Mouse (Mus musculus): ENCODE data around the gene Grm3. TPM values are rescaled to one million over a fixed set of nuclear protein-coding genes. Genes with fewer than 3 reads are reported as not detected.

The Grm3 gene
- total RNA-seq, 2 experiments from 2014 or later, result not detected

GRCm38 (mm10) chr5:9624396-9624795 lies 100.6 kb downstream of the Grm3 start:
- no peak for DNase-seq (ENCODE audit: low spot score)

GRCm38 (mm10) chr5:9623095-9623459 lies 101.9 kb downstream of the Grm3 start:
- no peak for DNase-seq (ENCODE audit: low spot score)

- no peak for DNase-seq (ENCODE audit: low spot score)
These were observed 102.5 kb downstream of the Grm3 start for GRCm38 (mm10) chr5:9622264-9623094.

- DNase-seq (ENCODE audit: low spot score), result no peak
These were observed 103.4 kb downstream of the Grm3 start for GRCm38 (mm10) chr5:9621417-9622067.

GRCm38 (mm10) chr5:9579021-9579420 lies 145.9 kb downstream of the Grm3 start:
- DNase-seq (ENCODE audit: low spot score), result no peak

GRCm38 (mm10) chr5:9578571-9578970 lies 146.4 kb downstream of the Grm3 start:
- DNase-seq (ENCODE audit: low spot score), result no peak

- DNase-seq (ENCODE audit: low spot score), result no peak
These were observed 154.0 kb downstream of the Grm3 start for GRCm38 (mm10) chr5:9570946-9571345.

- DNase-seq (ENCODE audit: low spot score), result no peak
These were observed 167.3 kb downstream of the Grm3 start for GRCm38 (mm10) chr5:9557706-9558105.

- no peak for DNase-seq (ENCODE audit: low spot score)
These were observed 184.0 kb downstream of the Grm3 start for GRCm38 (mm10) chr5:9540822-9541557.

GRCm38 (mm10) chr5:9525507-9525906 lies 199.5 kb downstream of the Grm3 start:
- no peak for DNase-seq (ENCODE audit: low spot score)

GRCm38 (mm10) chr5:9511027-9511426 lies 213.9 kb downstream of the Grm3 start:
- no peak for DNase-seq (ENCODE audit: low spot score)

GRCm38 (mm10) chr5:9497235-9497634 lies 227.7 kb downstream of the Grm3 start:
- no peak for DNase-seq (ENCODE audit: low spot score)

- no peak for DNase-seq (ENCODE audit: low spot score)
These were observed 229.5 kb downstream of the Grm3 start for GRCm38 (mm10) chr5:9495456-9495855.

- no peak for DNase-seq (ENCODE audit: low spot score)
These were observed 247.4 kb downstream of the Grm3 start for GRCm38 (mm10) chr5:9477587-9477986.

- no peak for DNase-seq (ENCODE audit: low spot score)
These were observed 271.7 kb downstream of the Grm3 start for GRCm38 (mm10) chr5:9453298-9453697.

- DNase-seq (ENCODE audit: low spot score), result no peak
These were observed 275.4 kb downstream of the Grm3 start for GRCm38 (mm10) chr5:9449570-9449969.

GRCm38 (mm10) chr5:9448931-9449330 lies 276.0 kb downstream of the Grm3 start:
- no peak for DNase-seq (ENCODE audit: low spot score)

GRCm38 (mm10) chr5:9446146-9446545 lies 278.8 kb downstream of the Grm3 start:
- DNase-seq (ENCODE audit: low spot score), result no peak
